Mouse (Mus musculus) CH12.LX (cell line): ENCODE data around the gene Plpp3. TPM values are rescaled to one million over a fixed set of nuclear protein-coding genes. Genes with fewer than 3 reads are reported as not detected.

Source experiments
- DNase-seq: peaks from one replicate; pipeline ENCODE4 v3.0.0-alpha.2; 2013; ENCODE audit errors: extremely low read depth
- H3K27ac ChIP-seq: 2 replicates; pipeline ENCODE4 v1.5.1; 2012; ENCODE audit warnings: low read depth, mild to moderate bottlenecking, control low read depth, moderate library complexity; ENCODE audit not compliant: insufficient read depth
- H3K27me3 ChIP-seq: replicated peaks from 2 replicates; pipeline ENCODE3; 2012; ENCODE audit warnings: inconsistent platforms
- H3K36me3 ChIP-seq, 2 experiments: replicated peaks in 1 of 2; 2 replicates each; pipeline versions ENCODE3 to v1.6.1; 2012; ENCODE audit warnings: inconsistent platforms in 1 of 2, low read length in 1 of 2, mild to moderate bottlenecking in 1 of 2, mixed read lengths in 1 of 2, moderate library complexity in 1 of 2; ENCODE audit not compliant: control insufficient read depth in 1 of 2, insufficient read depth in 1 of 2
- H3K4me1 ChIP-seq, 2 experiments: 2 replicates each; pipeline ENCODE4 v1.6.1; 2012; ENCODE audit warnings: inconsistent platforms in 1 of 2, moderate library complexity in 1 of 2; ENCODE audit not compliant: insufficient read depth in 2 of 2, control insufficient read depth in 1 of 2
- H3K4me2 ChIP-seq: 2 replicates; pipeline ENCODE4 v1.6.1; 2012; ENCODE audit warnings: low read depth, mild to moderate bottlenecking, control low read depth; ENCODE audit not compliant: poor library complexity, insufficient read depth, severe bottlenecking
- H3K4me3 ChIP-seq, 3 experiments: fragments of 150-350 bp in 1 of 3; sonication (generic) in 1 of 3; replicated peaks in 1 of 3; 2 replicates each; pipeline versions ENCODE3 to v1.5.1; 2011 to 2012; ENCODE audit warnings: low read depth in 2 of 3, low read length in 2 of 3, mild to moderate bottlenecking in 2 of 3, moderate library complexity in 2 of 3, control low read depth in 1 of 3, improper control_type of control experiment in 1 of 3, inconsistent platforms in 1 of 3, mixed read lengths in 1 of 3; ENCODE audit not compliant: poor library complexity in 1 of 3
- H3K79me2 ChIP-seq: replicated peaks from 2 replicates; pipeline ENCODE4 v1.6.1; 2012; ENCODE audit warnings: mild to moderate bottlenecking, moderate library complexity; ENCODE audit not compliant: control insufficient read depth, poor library complexity, insufficient read depth, severe bottlenecking; ENCODE audit errors: extremely low read depth
- H3K9ac ChIP-seq: 2 replicates; pipeline ENCODE4 v1.6.1; 2012; ENCODE audit warnings: low read depth, mild to moderate bottlenecking, control low read depth, moderate library complexity; ENCODE audit not compliant: insufficient read depth
- H3K9me3 ChIP-seq: replicated peaks from 2 replicates; pipeline ENCODE3; 2012; ENCODE audit warnings: low read length, inconsistent platforms, mixed read lengths
- CHD2 ChIP-seq: IDR thresholded peaks from 2 replicates; pipeline ENCODE4 v1.6.1; 2011; ENCODE audit warnings: low read length, improper control_type of control experiment
- ELF1 ChIP-seq: IDR thresholded peaks from 2 replicates; pipeline ENCODE4 v1.6.1; 2014; ENCODE audit warnings: low read depth, mild to moderate bottlenecking, inconsistent platforms, low read length, improper control_type of control experiment
- JUND ChIP-seq: conservative IDR thresholded peaks from 2 replicates; pipeline ENCODE4 v1.6.1; 2011; ENCODE audit warnings: low read depth, low read length, improper control_type of control experiment
- KAT2A ChIP-seq: IDR thresholded peaks from 2 replicates; pipeline ENCODE4 v1.6.1; 2012; ENCODE audit warnings: low read length, improper control_type of control experiment, inconsistent platforms; ENCODE audit not compliant: insufficient replicate concordance
- MAFK ChIP-seq: IDR thresholded peaks from 2 replicates; pipeline ENCODE4 v1.6.1; 2011; ENCODE audit warnings: low read length, improper control_type of control experiment; ENCODE audit not compliant: insufficient replicate concordance
- MXI1 ChIP-seq: IDR thresholded peaks from 2 replicates; pipeline ENCODE4 v1.6.1; 2011; ENCODE audit warnings: mild to moderate bottlenecking, low read depth, low read length, improper control_type of control experiment
- MYC ChIP-seq: IDR thresholded peaks from 2 replicates; pipeline ENCODE4 v1.6.1; 2011; ENCODE audit warnings: low read depth, mild to moderate bottlenecking, improper control_type of control experiment, low read length
- NELFE ChIP-seq: IDR thresholded peaks from 2 replicates; pipeline ENCODE4 v1.6.1; 2011; ENCODE audit warnings: low read depth, low read length, improper control_type of control experiment
- NRF1 ChIP-seq: IDR thresholded peaks from 2 replicates; pipeline ENCODE4 v1.6.1; 2014; ENCODE audit warnings: low read depth, mild to moderate bottlenecking, inconsistent platforms, low read length, improper control_type of control experiment, moderate library complexity
- PAX5 ChIP-seq: IDR thresholded peaks from 2 replicates; pipeline ENCODE4 v1.6.1; 2012; ENCODE audit warnings: low read length, inconsistent platforms, mixed read lengths
- POLR2A ChIP-seq: IDR thresholded peaks from 2 replicates; pipeline ENCODE4 v1.6.1; 2011; ENCODE audit warnings: low read depth, mild to moderate bottlenecking, improper control_type of control experiment, low read length
- RAD21 ChIP-seq: IDR thresholded peaks from 2 replicates; pipeline ENCODE4 v1.6.1; 2011; ENCODE audit warnings: low read depth, mild to moderate bottlenecking, low read length, improper control_type of control experiment, moderate library complexity
- RCOR1 ChIP-seq: conservative IDR thresholded peaks from 2 replicates; pipeline ENCODE4 v1.6.1; 2012; ENCODE audit warnings: low read depth, mild to moderate bottlenecking, inconsistent platforms, low read length, improper control_type of control experiment
- SMC3 ChIP-seq: IDR thresholded peaks from 2 replicates; pipeline ENCODE4 v1.6.1; 2011; ENCODE audit warnings: low read depth, low read length, improper control_type of control experiment
- TCF12 ChIP-seq: IDR thresholded peaks from 2 replicates; pipeline ENCODE4 v1.6.1; 2014; ENCODE audit warnings: low read depth, mild to moderate bottlenecking, inconsistent platforms, low read length, improper control_type of control experiment
- USF2 ChIP-seq: conservative IDR thresholded peaks from 2 replicates; pipeline ENCODE4 v1.6.1; 2011; ENCODE audit warnings: low read depth, low read length, improper control_type of control experiment
- ZNF384 ChIP-seq: IDR thresholded peaks from 2 replicates; pipeline ENCODE4 v1.6.1; 2012; ENCODE audit warnings: low read depth, low read length, improper control_type of control experiment, inconsistent platforms
- dilution Hi-C: fragments of 300-500 bp; cut with MboI; formaldehyde crosslinking; loops from 2 replicates; pipeline ENCODE4 v1.14.3; 2020; ENCODE audit warnings: low sequenced_read_pairs; ENCODE audit not compliant: extremely low pct_unique_long_range_greater_than_20kb, extremely low pct_ligation_motif_present
- in situ Hi-C: fragments of 300-500 bp; cut with MboI; formaldehyde crosslinking; loops from 3 replicates; pipeline ENCODE4 v1.14.3; 2019; ENCODE audit warnings: low sequenced_read_pairs, low pct_ligation_motif_present, low pct_unique_long_range_greater_than_20kb, mixed read lengths
- polyA plus RNA-seq: library from polyadenylated mRNA; unstranded; fragments of >175 nt; gene quantifications from 2 replicates; pipeline ENCODE4 v1.2.1, GENCODE M21; 2012; ENCODE audit warnings: low read depth; ENCODE audit not compliant: insufficient read length
- total RNA-seq, 2 experiments: library from RNA; depleted of rRNA; stranded (reverse); fragments of 300-350 nt in 1 of 2; fragments of >200 nt in 1 of 2; gene quantifications; 2 replicates each; pipeline ENCODE4 v1.2.3; 2012 to 2014

Plpp3 gene
- total and polyA plus RNA-seq, 3 experiments: 0.34 to 1.6 (median 1.2) TPM

DNA sequence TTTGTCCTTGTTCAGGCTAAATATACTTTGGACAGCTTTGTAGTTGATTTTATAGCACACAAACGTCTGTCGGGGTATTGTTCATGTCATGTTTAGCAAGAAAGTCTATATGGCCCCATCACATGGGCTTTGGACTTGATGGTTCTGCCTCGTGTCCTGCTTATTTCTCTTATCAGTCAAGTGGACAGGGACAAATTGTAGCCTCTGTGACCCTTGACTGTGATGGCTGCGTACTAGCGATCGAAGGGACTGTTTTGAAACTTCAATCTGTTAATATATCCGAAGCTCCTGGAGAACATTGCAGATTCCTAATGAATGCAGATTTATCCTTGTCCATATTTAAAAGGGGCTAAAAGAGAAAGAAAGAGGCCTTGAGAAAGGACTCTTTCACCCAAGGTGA, 30.7 kb downstream of the Plpp3 start:
- in situ Hi-C loops: no loop called here
- Histone ChIP-seq H3K4me1 (no peaks in the 10 kb centered on the region; a peak in 1 of 4 replicates), H3K4me2 (no peak overlapping the region), H3K9me3 (no peaks in the 10 kb centered on the region), H3K36me3 (no peaks in the 10 kb centered on the region), H3K27ac (no peak overlapping the region), H3K9ac (no peak overlapping the region), H3K27me3 (no peaks in the 10 kb centered on the region), H3K4me3 (no peak overlapping the region), H3K79me2 (no peaks in the 10 kb centered on the region)
- TF ChIP-seq CHD2 (no peak), PAX5 (no peak), MAFK (no peak), MXI1 (no peak), NELFE (no peak), NRF1 (no peak), MYC (no peak), JUND (no peak), SMC3 (no peak), RAD21 (no peak), USF2 (no peak), TCF12 (no peak), POLR2A (no peak), RCOR1 (no peak), KAT2A (no peak), ELF1 (no peak)
- dilution Hi-C loops: no loop called here
- no peak for DNase-seq

DNA sequence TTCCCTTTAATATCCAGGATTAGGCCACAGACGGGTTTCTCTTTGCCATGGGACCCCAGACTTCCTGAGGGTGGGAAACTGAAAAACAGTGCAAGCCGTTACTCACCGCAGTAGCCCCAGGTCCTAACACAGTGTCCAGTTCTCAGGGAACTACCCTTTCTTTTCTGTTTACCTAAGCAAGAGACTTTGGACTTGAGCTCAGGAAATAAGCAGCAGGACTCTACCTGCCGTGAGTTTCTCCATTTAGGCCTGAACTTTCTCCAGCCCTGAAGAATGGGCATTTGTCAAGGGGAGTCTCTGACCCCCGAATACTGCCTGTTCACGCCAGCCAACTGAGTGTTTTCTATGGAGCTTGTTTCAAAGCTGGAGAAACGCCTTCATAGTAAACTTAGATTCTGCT, 31.7 kb downstream of the Plpp3 start:
- Histone ChIP-seq H3K4me2 (no peak overlapping the region), H3K79me2 (no peaks in the 10 kb centered on the region), H3K4me1 (no peaks in the 10 kb centered on the region), H3K4me3 (no peak overlapping the region), H3K27ac (no peak overlapping the region), H3K27me3 (no peaks in the 10 kb centered on the region), H3K9me3 (no peaks in the 10 kb centered on the region), H3K9ac (no peak overlapping the region), H3K36me3 (no peaks in the 10 kb centered on the region)
- in situ Hi-C loops: no loop called here
- dilution Hi-C loops: no loop called here
- TF ChIP-seq ZNF384: no peak
- no peak for TF ChIP-seq NELFE
- TF ChIP-seq USF2: no peak
- DNase-seq: no peak
